Mouse (Mus musculus): ENCODE measurements around the gene Paics. TPM values are rescaled to one million over a fixed set of nuclear protein-coding genes. Genes with fewer than 3 reads are reported as not detected.

Gene Paics
- total RNA-seq, 2 experiments from 2014 or later = 129 to 152 TPM

- intact Hi-C loops (cut with DNase I; ENCODE audit: low total_unique reads) = no loop called here
Measured at GRCm38 (mm10) chr5:76993174-76993814, 42.2 kb downstream of the Paics start.

GRCm38 (mm10) chr5:76998416-76998815 is 47.3 kb downstream of the Paics start:
- DNase-seq = no peak
- intact Hi-C loops (cut with DNase I; ENCODE audit: low total_unique reads) = no loop called here

More at GRCm38 (mm10) chr5:76993174-76993814, 42.2 kb downstream of the Paics start:
- no peak for DNase-seq

GRCm38 (mm10) chr5:77001192-77001591 is 50.1 kb downstream of the Paics start:
- DNase-seq = no peak
- intact Hi-C loops (cut with DNase I; ENCODE audit: low total_unique reads) = loop anchor here (10.0 kb wide), 2 partner anchors 164 to 214 kb away; partner anchors contain the start of gene Spink2

- DNase-seq = no peak
- intact Hi-C loops (cut with DNase I; ENCODE audit: low total_unique reads) = loop anchor here (10.0 kb wide), 2 partner anchors 161 to 211 kb away; partner anchors contain the start of gene Spink2
Measured at GRCm38 (mm10) chr5:77004051-77004821, 53.1 kb downstream of the Paics start, which contains the start of gene Arl9. Gene Arl9 (plus strand): TSS chr5:77004055.

DNA sequence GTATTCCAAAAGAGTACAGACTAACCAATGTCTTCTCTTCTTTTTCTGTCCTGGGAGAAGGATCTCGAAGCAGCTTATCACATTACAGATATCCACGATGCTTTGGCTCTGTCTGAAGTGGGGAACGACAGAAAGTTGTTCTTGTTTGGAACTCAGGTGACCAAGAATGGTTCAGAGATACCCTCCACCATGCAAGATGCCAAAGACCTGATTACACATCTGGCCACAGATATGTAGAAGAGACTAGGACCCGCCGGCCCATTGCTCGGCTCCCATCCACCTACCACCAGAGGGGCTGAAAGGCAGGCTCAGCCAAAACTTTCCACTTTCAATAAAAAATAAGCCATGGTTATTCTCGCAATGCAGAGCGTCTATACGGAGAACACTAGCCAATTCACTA is 59.2 kb downstream of the Paics start:
- intact Hi-C loops (cut with DNase I; ENCODE audit: low total_unique reads) = no loop called here
- DNase-seq = no peak

- intact Hi-C loops (cut with DNase I; ENCODE audit: low total_unique reads) = no loop called here
- DNase-seq = no peak
Measured at GRCm38 (mm10) chr5:77011082-77011481, 60.0 kb downstream of the Paics start.

- no peak for DNase-seq
- intact Hi-C loops (cut with DNase I; ENCODE audit: low total_unique reads) = no loop called here
Measured at GRCm38 (mm10) chr5:77013171-77013570, 62.1 kb downstream of the Paics start.

DNA sequence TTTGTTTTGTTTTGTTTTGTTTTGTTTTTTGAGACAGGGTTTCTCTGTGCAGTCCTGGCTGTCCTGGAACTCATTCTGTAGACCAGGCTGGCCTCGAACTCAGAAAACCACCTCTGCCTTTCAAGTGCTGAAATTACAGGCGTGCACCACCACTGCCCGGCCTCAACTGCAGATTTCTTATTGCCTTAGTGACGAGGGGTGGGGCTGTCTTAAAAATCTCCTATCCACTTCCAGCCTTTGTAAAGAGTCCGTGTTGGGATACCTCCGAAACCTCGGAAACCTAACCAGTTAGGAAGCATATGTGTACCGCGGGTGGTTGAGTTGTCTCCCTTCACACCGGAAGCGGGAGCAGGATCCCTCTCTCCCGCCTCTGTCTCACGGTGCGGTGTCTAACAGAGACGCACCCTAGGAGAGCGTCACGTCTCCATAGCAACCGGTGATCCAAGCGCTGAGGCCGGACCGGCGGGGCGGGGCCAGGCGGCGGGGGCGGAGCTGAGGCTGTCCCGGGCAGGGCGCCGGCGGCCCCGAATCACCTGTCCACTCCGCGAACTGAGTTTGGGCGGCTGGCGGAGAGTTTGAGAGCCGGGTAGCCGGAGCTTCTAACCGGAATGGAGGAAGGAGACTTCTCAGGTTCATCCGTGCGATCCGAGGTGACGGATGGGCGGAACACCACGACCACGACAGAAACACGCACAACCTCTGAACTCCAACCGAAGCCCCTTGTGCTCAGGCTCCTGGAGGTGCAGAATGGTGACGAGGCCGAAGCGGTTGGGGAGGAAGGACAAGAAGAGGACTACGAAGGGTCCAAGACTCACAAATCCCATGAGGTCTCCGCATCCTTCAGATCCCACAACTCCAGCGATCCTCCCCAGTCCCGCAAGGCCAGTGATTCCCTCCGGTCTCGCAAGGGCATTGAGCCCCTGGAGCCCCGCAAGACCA is 64.7 kb downstream of the Paics start, which contains the start of gene Thegl:
TSS of gene Thegl (plus strand) at position 480 of the 939 bp plus-strand sequence.
- intact Hi-C loops (cut with DNase I; ENCODE audit: low total_unique reads) = no loop called here
- DNase-seq = peak; percentile 83

Other genes with a start within 250 kb of the Paics start
- 1 to 10 TPM; 7.9 to 8.4 TPM for gene Aasdh, start 45.8 kb upstream of the Paics start, total RNA-seq (2021)
- 10 to 100 TPM; 22.0 to 29.8 TPM for gene Ppat, start 271 bp downstream of the Paics start, total RNA-seq (2021)
- 10 to 100 TPM; 57.7 to 63.8 TPM for gene Srp72, start 23.4 kb downstream of the Paics start, total RNA-seq (2021)
- not detected for gene Arl9, start 52.7 kb downstream of the Paics start, total RNA-seq (2021)
- gene Thegl, start 64.7 kb downstream of the Paics start, total RNA-seq (2021) = not detected
- 1 to 10 TPM; 9.7 to 9.8 TPM for gene Hopx, start 163.8 kb downstream of the Paics start, total RNA-seq (2021)

All from gastrocnemius, postnatal 14 days (tissue).